Mouse (Mus musculus) midbrain, embryonic 13.5 days (tissue): Measurements from ENCODE around the gene Ftl1. TPM values are rescaled to one million over a fixed set of nuclear protein-coding genes. Genes with fewer than 3 reads are reported as not detected.
"Not testable (repeated sequence)": the region's sequence is repeated elsewhere in the genome, so short reads cannot be mapped to it uniquely, and the experiment has no call there.

Experiments
- ATAC-seq: fragments of 200-750 bp; cut with Nextera tagmentation; 2 replicates; pipeline ENCODE4 v1.8.0; 2017; ENCODE audit warnings: mild to moderate bottlenecking, moderate TSS enrichment, moderate library complexity
- H3K27ac ChIP-seq: fragments of 300-500 bp; sonication (generic); 2 replicates; pipeline ENCODE4 v1.5.1; 2015; ENCODE audit warnings: inconsistent platforms, mild to moderate bottlenecking, moderate library complexity
- H3K27me3 ChIP-seq: fragments of 300-500 bp; sonication (generic); 2 replicates; pipeline ENCODE4 v1.6.1; 2015; ENCODE audit warnings: mild to moderate bottlenecking, inconsistent platforms
- H3K36me3 ChIP-seq: fragments of 300-500 bp; sonication (generic); 2 replicates; pipeline ENCODE4 v1.6.1; 2015; ENCODE audit warnings: mild to moderate bottlenecking, inconsistent platforms
- H3K4me1 ChIP-seq: fragments of 300-500 bp; sonication (generic); replicated peaks from 2 replicates; pipeline ENCODE4 v1.6.1; 2015; ENCODE audit warnings: inconsistent platforms
- H3K4me2 ChIP-seq: fragments of 300-500 bp; sonication (generic); replicated peaks from 2 replicates; pipeline ENCODE4 v1.6.1; 2015; ENCODE audit warnings: moderate library complexity, mild to moderate bottlenecking, inconsistent platforms
- H3K4me3 ChIP-seq: fragments of 300-500 bp; sonication (generic); replicated peaks from 2 replicates; pipeline ENCODE4 v1.5.1; 2015; ENCODE audit warnings: mild to moderate bottlenecking, inconsistent platforms
- H3K9ac ChIP-seq: fragments of 300-500 bp; sonication (generic); replicated peaks from 2 replicates; pipeline ENCODE4 v1.6.1; 2015; ENCODE audit warnings: mild to moderate bottlenecking, inconsistent platforms
- H3K9me3 ChIP-seq: fragments of 300-500 bp; sonication (generic); 2 replicates; pipeline ENCODE4 v1.6.1; 2016; ENCODE audit warnings: mild to moderate bottlenecking, inconsistent platforms
- WGBS: fragments of 180-500 bp; shearing (Covaris S2); methylation state at CpG from one replicate; pipeline ENCODE4 v1.1.7; 2015; 5-methylcytosine and 5-hydroxymethylcytosine counted together
- polyA plus RNA-seq: library from polyadenylated mRNA; unstranded; fragments of >200 nt; fragmentation: Nextera tagmentation; extraction: Ambion mirVana; gene quantifications from 2 replicates; pipeline ENCODE4 v1.2.1, GENCODE M21; 2015

The Ftl1 gene
- polyA plus RNA-seq, 1 experiment from 2014 or later = 7,096 TPM

GRCm38 (mm10) chr7:45475291-45475969 lies 15.7 kb upstream of the Ftl1 start:
- Histone ChIP-seq H3K27me3 (no peaks in the 10 kb centered on the region), H3K4me1 (no peaks in the 10 kb centered on the region), H3K36me3 (no peaks in the 10 kb centered on the region), H3K27ac (no peak overlapping the region), H3K9ac (no peak overlapping the region), H3K9me3 (no peaks in the 10 kb centered on the region), H3K4me3 (no peak overlapping the region), H3K4me2 (peak overlapping the region; percentile 21; the same call in 1 of the 2 replicates)
- ATAC-seq = 0 out of 2 replicates have a peak, but pooled peaks have one; percentile 43
- WGBS = 72% methylated on average over 16 of the region's 16 CpGs

GRCm38 (mm10) chr7:45470869-45471268 lies 11.2 kb upstream of the Ftl1 start:
- H3K4me3 ChIP-seq = no peak overlapping the region
- WGBS = 8% methylated on average over 3 of the region's 3 CpGs
- no peak overlapping the region for H3K4me2 ChIP-seq
- ATAC-seq = no peak
- H3K4me1 ChIP-seq = peaks cover 9% of the 10 kb centered on the region
- H3K27ac ChIP-seq = no peak overlapping the region
- H3K9ac ChIP-seq = no peak overlapping the region
- H3K27me3 ChIP-seq = no peaks in the 10 kb centered on the region
- no peaks in the 10 kb centered on the region for H3K36me3 ChIP-seq
- H3K9me3 ChIP-seq = no peaks in the 10 kb centered on the region

- H3K4me1 ChIP-seq = peaks cover 22% of the 10 kb centered on the region
- no peaks in the 10 kb centered on the region for H3K9me3 ChIP-seq
- 41% methylated on average over 7 of the region's 7 CpGs for WGBS
- peaks cover 28% of the 10 kb centered on the region for H3K36me3 ChIP-seq
- H3K4me3 ChIP-seq = peak overlapping the region; percentile 87
- no peak for ATAC-seq
- no peak overlapping the region for H3K27ac ChIP-seq
- H3K27me3 ChIP-seq = no peaks in the 10 kb centered on the region
- peak overlapping the region; percentile 88 for H3K4me2 ChIP-seq
- H3K9ac ChIP-seq = 0 out of 2 replicates have a peak overlapping the region, but pooled peaks have one; percentile 47
Observed at GRCm38 (mm10) chr7:45467090-45467670, 7.5 kb upstream of the Ftl1 start.

GRCm38 (mm10) chr7:45466283-45467089 lies 6.8 kb upstream of the Ftl1 start, which contains the start of gene Bax:
Gene Bax, minus strand, starts transcription at chr7:45466898.
- Histone ChIP-seq H3K36me3 (peaks cover 34% of the 10 kb centered on the region), H3K4me2 (peak within 1 kb of the TSS; percentile 88), H3K9me3 (no peaks in the 10 kb centered on the region), H3K9ac (peak within 1 kb of the TSS; percentile 91), H3K4me1 (peaks cover 28% of the 10 kb centered on the region), H3K4me3 (peak within 1 kb of the TSS; percentile 87), H3K27ac (peak within 1 kb of the TSS; percentile 82), H3K27me3 (no peaks in the 10 kb centered on the region)
- ATAC-seq = peak; percentile 89
- WGBS = under 1% methylated on average over 57 of the region's 58 CpGs

- no peak for ATAC-seq
- Histone ChIP-seq H3K36me3 (peaks cover 35% of the 10 kb centered on the region), H3K4me2 (peak overlapping the region; percentile 88), H3K27me3 (no peaks in the 10 kb centered on the region), H3K9ac (peak overlapping the region; percentile 91), H3K4me3 (peak overlapping the region; percentile 87), H3K9me3 (no peaks in the 10 kb centered on the region), H3K27ac (no peak overlapping the region), H3K4me1 (peaks cover 36% of the 10 kb centered on the region)
- WGBS = 87% methylated on average over 9 of the region's 9 CpGs
Observed at GRCm38 (mm10) chr7:45465549-45465948, 5.9 kb upstream of the Ftl1 start.

GRCm38 (mm10) chr7:45465112-45465511 lies 5.4 kb upstream of the Ftl1 start:
- peak overlapping the region; percentile 88 for H3K4me2 ChIP-seq
- no peak for ATAC-seq
- H3K9ac ChIP-seq = peak overlapping the region; percentile 91; the same call in 1 of the 2 replicates
- no peaks in the 10 kb centered on the region for H3K9me3 ChIP-seq
- peaks cover 35% of the 10 kb centered on the region for H3K36me3 ChIP-seq
- H3K4me3 ChIP-seq = peak overlapping the region; percentile 87; the same call in 1 of the 2 replicates
- no peak overlapping the region for H3K27ac ChIP-seq
- H3K4me1 ChIP-seq = peaks cover 40% of the 10 kb centered on the region
- WGBS = 96% methylated on average over 12 of the region's 12 CpGs
- H3K27me3 ChIP-seq = no peaks in the 10 kb centered on the region

GRCm38 (mm10) chr7:45463987-45464778 lies 4.5 kb upstream of the Ftl1 start:
- H3K36me3 ChIP-seq = peaks cover 35% of the 10 kb centered on the region
- H3K9me3 ChIP-seq = no peaks in the 10 kb centered on the region
- no peaks in the 10 kb centered on the region for H3K27me3 ChIP-seq
- ATAC-seq = no peak
- WGBS = 97% methylated on average over 7 of the region's 7 CpGs
- no peak overlapping the region for H3K4me3 ChIP-seq
- H3K27ac ChIP-seq = no peak overlapping the region
- no peak overlapping the region for H3K9ac ChIP-seq
- H3K4me2 ChIP-seq = no peak overlapping the region
- peaks cover 42% of the 10 kb centered on the region for H3K4me1 ChIP-seq

- 85% methylated on average over 4 of the region's 4 CpGs for WGBS
- H3K4me3 ChIP-seq, ATAC-seq: not testable (repeated sequence)
Observed at GRCm38 (mm10) chr7:45462868-45463267, 3.2 kb upstream of the Ftl1 start.

GRCm38 (mm10) chr7:45462325-45462724 lies 2.6 kb upstream of the Ftl1 start:
- Histone ChIP-seq H3K4me3 (no peak overlapping the region), H3K27me3 (no peaks in the 10 kb centered on the region), H3K36me3 (peaks cover 46% of the 10 kb centered on the region), H3K4me2 (no peak overlapping the region), H3K4me1 (peaks cover 52% of the 10 kb centered on the region), H3K9ac (no peak overlapping the region), H3K9me3 (no peaks in the 10 kb centered on the region), H3K27ac (no peak overlapping the region)
- 95% methylated on average over 4 of the region's 4 CpGs for WGBS
- ATAC-seq = no peak

More at GRCm38 (mm10) chr7:45462868-45463267, 3.2 kb upstream of the Ftl1 start:
- Histone ChIP-seq H3K36me3 (peaks cover 40% of the 10 kb centered on the region), H3K4me1 (peaks cover 48% of the 10 kb centered on the region)
- H3K27ac ChIP-seq, H3K27me3 ChIP-seq, H3K9ac ChIP-seq, H3K4me2 ChIP-seq, H3K9me3 ChIP-seq: not testable (repeated sequence)

- no peak for ATAC-seq
- Histone ChIP-seq H3K4me3 (no peak overlapping the region), H3K9me3 (no peaks in the 10 kb centered on the region), H3K36me3 (peaks cover 51% of the 10 kb centered on the region), H3K4me1 (peaks cover 54% of the 10 kb centered on the region), H3K9ac (no peak overlapping the region), H3K27me3 (no peaks in the 10 kb centered on the region), H3K27ac (0 out of 2 replicates have a peak overlapping the region, but pooled peaks have one; percentile 64), H3K4me2 (no peak overlapping the region)
- WGBS = 94% methylated on average over 4 of the region's 4 CpGs
Observed at GRCm38 (mm10) chr7:45461781-45462180, 2.1 kb upstream of the Ftl1 start.

- Histone ChIP-seq H3K4me1 (peaks cover 58% of the 10 kb centered on the region), H3K27ac (peak overlapping the region; percentile 95)
- 60% methylated on average over 5 of the region's 5 CpGs for WGBS
Observed at GRCm38 (mm10) chr7:45461326-45461725, 1.6 kb upstream of the Ftl1 start.

More at GRCm38 (mm10) chr7:45461326-45461725, 1.6 kb upstream of the Ftl1 start:
- Histone ChIP-seq H3K27me3 (no peaks in the 10 kb centered on the region), H3K36me3 (peaks cover 55% of the 10 kb centered on the region), H3K4me2 (no peak overlapping the region), H3K9ac (no peak overlapping the region), H3K9me3 (no peaks in the 10 kb centered on the region), H3K4me3 (no peak overlapping the region)
- ATAC-seq = no peak
